Mouse (Mus musculus) right cerebral cortex, adult 2 months (tissue): Measurements from ENCODE around the gene Ano2.

Experiments used
- DNase-seq, 2 experiments: peaks; one replicate each; pipeline ENCODE4 v3.0.0; 2021 to 2022; ENCODE audit warnings: low spot score in 2 of 2

Ano2 gene

DNA sequence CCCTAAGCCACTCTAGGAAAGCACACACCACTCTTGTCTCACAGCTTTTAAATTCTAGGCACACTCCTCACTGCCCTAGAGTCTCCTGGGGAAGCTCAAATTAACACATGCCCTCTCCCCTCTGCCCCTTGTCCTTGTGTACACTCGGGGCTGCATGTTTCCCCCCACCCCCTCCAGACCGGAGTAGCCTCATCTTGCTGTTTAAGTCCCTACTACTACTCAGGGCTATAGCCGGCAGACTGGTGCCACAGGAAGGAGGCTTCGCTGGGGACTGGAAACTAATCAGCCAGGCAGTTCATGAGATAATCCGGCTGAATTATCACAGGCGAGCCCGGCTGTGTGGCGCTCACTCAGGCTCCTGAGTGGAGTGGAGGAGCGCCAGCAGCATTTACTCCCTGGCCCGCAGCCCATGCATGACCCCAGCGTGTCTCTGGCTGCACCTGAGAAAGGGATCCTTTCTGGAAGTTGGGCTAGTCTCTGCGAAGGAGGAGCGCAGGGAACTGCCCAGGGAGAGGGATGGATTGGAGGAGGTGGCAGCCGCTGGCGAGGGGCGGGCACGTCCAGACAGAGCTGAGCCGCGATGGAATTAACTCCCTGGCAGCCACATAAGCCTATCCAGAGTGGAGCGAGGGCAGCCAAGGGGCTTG is at the start of gene Ano2:
Gene Ano2, plus strand, starts transcription at position 363 of the 647 bp plus-strand sequence.
- DNase-seq, result no peak

DNA sequence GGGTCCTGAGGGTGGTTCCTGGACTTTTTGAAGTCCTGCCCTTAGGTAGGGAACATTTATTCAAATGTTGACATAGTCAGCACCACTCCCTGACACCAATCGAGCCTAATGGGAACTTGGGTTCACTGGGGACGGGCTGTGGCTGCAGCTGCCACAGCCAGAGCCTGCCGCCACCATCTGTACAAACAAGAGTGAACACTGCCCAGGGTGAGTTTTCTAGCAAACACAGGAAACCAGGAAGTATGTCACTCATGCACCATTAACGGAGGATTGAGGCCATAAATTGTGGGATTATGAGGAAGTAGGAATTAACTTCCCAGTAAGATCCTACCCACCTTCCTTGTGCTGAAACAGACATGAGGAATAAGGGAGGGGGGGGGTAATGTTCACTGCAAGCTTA is 49.7 kb upstream of the Ano2 start:
- DNase-seq, result no peak

DNA sequence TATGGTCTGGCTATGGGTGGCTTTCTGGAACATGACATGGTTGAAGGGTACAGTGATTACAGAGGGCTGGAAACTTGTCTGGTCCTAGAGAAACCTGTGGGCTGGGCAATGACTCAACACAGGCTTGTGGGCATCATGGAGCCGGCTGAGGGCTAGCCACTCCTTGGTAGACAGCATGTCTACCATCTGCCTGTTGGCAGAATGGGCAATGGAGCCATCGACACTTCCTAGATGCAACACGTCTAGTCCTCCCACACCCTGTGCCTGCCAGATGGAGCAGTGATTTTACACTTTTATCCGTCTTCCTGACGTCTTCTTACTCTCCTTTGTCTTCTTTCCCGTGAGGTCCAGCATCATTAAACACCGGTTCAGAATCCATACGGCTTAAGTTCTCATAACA is 49.1 kb upstream of the Ano2 start:
- DNase-seq, result peak; percentile 54 to 70

DNA sequence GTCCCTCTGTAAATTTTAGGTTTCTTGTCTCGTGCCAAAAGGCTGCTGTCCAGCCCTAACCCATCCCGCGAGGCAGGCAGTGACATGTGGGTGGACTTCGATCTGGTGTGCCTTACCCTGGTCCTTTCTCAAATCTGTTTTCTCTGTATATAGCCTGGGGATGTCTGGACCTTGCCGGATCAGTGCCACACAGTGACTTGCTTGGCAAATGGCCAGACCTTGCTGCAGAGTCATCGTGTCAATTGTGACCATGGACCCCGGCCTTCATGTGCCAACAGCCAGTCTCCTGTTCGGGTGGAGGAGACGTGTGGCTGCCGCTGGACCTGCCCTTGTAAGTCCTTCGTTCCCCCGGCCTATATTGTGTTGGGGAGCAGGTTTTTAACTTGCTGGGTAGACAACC is 41.3 kb upstream of the Ano2 start:
- DNase-seq, result no peak

DNA sequence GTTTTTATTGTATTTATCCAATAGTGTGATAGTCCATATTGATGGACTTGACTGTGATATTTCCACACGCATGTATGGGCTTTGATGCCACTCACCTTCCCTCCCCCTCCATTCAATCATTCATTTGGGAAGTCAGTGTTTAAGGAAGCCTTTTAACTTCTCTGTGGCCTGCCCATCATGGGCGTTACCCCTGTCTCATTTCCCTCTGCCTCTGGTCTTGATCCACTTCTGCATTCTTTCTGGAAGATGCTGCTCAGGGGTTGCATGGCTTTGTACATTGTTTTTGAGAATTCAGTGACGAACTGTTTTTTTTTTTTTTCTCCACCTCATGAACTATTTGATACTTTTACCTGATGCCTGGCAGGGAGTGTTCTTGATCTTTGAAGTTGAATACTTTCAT is 38.9 kb upstream of the Ano2 start:
- no peak for DNase-seq

DNA sequence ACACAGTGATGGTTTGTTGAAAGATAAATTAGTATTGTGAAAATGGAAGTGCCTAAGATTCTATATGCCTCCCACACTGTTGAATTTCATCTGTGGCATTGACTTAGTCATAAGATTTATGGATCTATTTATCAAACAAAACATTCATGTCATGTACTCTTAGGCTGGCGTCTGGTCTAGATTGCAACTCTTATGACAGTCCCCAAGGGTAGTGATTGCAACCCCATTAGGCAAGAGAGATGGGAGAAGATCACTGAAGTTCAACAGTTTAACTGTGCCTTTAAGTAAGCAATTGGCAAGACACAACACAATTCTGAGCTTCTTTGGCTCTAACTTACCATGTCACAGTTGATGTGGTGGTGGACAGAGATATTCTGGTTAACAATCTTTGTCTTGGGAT is 36.8 kb upstream of the Ano2 start:
- no peak for DNase-seq

DNA sequence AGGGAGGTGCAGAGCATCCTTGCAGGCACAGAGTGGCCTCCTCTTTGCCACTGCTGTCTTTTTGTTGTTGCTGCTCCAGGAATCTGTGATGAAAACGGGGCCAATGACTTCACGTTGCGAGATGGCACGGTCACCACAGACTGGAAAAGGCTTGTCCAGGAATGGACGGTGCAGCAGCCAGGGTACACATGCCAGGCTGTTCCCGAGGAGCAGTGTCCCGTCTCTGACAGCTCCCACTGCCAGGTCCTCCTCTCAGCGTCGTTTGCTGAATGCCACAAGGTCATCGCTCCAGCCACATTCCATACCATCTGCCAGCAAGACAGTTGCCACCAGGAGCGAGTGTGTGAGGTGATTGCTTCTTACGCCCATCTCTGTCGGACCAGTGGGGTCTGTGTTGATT is 33.3 kb upstream of the Ano2 start:
- no peak for DNase-seq

DNA sequence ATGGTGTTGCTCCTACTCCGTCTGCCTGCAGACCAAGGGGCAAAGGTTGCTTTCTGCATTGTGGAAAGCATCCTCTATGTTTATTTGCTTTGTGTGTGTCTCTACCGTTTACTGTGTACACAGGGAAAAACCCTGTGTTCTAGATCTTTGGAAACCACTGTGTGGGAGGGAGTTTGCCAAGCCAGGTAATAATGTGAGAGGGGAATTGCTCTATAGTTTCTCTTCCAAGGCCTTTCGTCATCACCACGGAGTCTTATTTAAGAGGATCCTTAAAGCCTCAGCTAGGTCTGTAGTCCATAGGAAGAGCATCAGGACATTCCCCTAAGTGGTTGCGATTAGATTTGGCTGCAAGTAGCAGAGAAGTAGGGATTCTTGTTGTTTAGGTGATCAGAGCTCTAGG is 32.3 kb upstream of the Ano2 start:
- DNase-seq, result no peak

DNA sequence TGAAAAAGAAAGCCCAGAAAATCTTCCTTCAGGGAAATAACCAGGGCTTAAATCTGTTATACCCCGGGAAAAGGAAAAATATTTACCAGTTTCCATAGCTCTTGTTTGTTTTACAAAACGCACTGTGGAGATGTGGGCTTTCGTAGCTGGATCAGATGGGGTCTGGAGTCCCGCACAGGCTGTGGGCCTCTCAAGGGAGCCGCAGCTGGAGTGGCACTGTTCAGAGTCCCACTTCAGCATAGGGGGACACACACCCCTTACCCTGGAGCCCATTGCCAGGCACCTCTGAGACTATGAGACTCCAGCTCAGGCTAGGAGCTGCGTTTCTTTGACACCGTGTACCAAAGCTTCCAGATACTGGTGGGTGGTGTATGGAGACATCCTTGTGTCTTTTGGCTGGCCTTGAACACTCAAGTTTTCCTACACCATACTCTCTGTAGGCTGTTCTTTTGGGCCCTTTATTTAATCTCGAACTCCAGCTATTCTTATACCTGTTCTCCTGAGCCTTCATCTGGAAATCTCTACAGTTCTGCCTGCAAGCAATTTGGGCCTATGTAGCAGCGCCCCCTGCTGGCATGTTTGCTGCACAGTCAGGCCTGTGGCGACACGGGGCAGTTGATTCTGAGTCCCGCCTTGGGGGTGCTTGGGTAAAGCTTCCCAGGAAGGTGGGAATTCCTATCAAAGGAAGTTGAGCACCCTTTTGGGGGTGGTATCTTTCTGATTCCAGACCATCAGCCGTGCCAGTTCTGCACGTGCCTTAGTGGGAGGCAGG is 28.9 kb upstream of the Ano2 start:
- peak; percentile 66 to 68 for DNase-seq

DNA sequence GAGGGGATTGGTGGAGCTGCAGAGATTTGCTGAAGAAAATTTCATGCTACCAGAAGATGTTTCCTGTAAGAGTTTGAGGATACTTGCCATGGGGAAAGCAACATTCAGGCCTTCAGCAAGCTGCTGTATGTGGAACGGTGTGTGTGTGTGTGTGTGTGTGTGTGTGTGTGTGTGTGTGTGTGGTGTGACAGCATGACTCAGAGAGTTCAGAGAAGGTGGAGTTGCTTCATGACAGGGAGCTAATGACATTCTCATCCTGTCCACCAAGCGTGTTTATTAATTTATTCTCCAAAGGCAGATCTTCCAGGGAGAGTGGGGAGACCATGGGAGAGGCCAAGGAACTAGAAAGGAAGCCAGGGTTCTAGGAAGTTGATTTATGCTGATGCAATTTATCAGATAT is 26.3 kb upstream of the Ano2 start:
- DNase-seq, result no peak

DNA sequence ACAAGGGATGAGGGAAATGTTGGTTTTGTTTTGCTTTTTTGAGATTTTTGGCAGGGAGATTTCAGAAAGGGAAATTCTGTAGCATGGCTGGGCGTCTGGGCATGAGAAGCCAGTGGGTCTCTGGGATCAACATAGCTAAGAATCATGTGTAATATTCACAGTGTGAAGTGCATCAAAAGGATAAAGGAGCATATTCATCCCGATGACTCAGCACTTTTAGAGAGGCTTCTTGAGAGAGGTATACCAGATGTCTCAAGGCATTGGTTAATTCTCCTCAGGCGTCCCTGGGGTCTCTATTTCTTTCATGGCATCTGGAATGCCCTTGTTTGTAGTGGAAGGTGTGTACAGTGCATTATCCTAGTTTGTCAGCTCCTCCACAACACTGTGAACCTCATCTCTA is 18.4 kb upstream of the Ano2 start:
- no peak for DNase-seq

DNA sequence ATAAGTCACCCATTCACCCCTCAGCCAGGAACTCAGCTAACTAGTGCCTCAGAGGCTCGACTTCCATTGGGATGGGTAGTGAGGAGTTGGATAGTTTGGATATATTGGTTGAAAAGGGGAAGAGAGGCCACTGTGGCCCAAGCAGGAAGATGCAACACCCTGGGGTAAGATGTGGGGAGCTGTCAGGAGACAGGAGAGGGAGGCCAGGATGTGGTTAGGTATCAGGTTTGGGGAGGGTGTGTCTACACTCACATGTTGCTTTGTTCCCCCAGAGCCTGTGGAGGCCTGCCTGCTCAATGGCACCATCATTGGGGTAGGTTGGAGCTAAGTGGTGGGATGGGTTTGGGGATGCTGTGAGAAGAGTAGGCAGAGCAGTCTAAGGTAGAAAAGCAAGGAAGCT is 11.7 kb upstream of the Ano2 start:
- DNase-seq, result no peak

DNA sequence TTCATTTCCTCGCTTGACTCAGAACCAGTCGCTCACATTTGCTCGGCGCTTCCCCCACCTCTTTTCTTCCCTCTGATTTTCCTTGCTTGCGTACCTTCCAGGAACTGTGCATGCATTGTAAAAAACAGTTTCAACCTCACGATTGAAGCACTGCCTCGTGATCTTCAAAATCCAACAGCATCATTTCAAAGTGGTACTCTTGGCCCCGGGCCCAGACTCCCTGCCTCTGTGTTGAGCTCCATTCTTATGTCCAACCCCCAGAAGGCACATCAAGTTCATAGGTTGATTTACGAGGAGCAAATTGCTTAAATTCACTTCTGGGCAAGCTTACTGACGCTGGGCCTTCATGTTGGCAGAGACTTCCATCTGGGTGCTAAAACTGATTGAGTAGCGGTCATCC is 9.6 kb upstream of the Ano2 start:
- DNase-seq, result no peak

DNA sequence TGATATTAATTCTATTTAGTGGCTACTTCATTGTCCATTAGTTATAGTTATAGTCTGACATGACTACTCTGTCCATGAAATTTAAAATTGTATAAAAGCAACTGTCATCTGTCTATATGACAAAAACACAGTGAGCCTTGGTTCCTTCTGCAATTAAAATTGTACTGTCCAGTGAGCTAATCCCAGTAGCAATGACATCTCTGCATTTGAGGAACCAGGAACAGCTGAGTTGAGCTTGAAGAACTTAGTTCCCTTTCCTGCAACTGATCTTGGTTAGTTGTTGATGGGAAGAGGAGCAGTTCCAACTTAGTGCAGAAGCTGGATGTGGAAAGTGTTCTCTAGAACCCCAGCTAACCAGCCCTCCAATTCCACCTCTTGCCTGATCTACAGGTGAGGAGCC is 4.8 kb upstream of the Ano2 start:
- no peak for DNase-seq

DNA sequence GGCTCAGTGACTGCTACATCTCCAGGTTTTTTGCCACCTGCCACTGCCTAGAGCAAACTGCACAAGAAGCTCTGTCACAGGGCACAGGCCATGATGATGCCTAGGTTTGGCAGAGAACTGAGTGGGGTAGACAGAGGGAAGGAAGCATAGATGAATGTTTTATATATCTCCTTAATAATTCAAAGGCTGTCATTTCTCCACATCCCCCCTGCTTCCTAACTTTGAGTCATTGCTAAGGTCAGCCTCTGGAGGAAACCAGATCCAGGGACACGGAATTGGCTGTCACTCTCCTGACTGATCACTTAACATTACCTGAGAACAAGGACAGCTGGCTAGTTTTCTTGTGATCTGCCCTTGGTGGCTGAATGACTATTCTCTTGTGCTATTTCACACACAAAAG is 2.2 kb upstream of the Ano2 start:
- no peak for DNase-seq

DNA sequence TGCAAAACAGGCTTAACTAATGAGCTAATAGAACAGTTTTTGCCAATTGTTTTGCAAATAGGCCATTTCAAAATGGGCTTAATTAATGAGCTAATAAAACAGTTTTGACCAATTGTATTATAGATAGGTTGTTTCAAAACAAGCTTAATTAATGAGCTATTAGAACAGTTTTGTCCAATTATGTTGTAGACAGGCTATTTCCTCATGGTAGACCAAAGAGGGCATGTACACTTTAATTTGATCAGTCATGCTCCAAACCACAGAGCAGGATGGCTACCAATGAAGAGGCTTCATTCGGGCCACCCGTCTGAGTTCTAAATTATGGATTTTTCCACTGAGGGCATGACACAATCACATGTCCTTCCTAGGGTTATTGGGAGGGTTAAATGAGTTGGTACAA is 10.9 kb downstream of the Ano2 start:
- no peak for DNase-seq

DNA sequence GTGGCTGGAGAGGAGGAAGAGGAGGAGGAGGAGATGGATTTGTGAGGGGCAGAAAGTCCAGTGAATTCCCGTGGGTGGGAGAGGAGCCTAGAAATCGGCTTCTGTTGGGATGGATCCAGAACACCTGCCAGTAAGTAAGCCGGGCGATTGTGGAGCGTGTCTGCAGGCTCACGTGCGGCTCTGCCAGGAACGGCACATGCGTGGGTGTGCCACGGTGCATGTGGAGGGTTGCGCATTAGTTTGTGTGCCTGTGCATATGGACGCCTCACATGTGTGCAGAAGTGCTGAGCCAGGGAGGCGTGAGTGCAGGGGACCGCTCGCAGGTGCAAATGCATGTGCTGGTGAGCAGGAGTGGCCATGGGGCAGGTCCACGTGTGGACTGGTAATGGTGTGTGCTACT is 21.0 kb downstream of the Ano2 start:
- DNase-seq, result peak; percentile 66

DNA sequence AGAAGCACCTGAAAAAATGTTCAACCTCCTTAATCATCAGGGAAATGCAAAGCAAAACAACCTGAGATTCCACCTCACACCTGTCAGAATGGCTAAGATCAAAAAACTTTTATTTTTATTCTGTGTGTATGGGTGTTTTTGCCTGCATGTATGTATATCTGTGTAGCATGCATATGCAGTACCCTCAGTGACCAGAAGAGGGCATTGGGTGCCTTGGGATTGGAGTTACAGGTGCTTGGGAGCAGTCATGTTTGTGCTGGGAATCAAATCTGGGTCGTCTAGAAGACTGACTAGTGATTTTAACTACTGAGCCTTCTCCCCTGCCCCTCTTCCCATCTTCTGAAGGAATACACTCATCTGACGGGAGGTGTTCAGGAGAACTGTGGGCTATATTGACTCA is 36.2 kb downstream of the Ano2 start:
- no peak for DNase-seq

DNA sequence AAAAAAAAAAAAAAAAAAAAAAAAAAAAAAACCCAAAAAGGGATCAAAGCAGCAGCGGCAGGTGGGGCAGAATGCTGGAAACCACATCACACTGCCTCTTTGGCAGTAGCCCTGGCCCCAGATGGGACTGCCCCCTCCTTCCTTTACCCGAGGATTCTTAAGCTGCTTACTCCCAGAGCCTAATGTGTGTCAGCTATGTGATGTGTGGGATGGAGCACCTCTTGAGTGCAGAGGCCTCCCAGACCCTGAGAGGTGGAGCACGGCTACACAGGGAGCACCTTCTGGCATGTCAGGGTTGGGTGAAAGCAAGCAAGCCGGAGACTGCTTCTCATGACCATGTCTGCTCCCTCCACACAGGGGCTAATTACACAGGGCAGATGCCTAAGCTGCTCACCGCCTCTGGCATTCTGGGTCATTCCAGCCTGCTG is 37.3 kb downstream of the Ano2 start:
- no peak for DNase-seq

DNA sequence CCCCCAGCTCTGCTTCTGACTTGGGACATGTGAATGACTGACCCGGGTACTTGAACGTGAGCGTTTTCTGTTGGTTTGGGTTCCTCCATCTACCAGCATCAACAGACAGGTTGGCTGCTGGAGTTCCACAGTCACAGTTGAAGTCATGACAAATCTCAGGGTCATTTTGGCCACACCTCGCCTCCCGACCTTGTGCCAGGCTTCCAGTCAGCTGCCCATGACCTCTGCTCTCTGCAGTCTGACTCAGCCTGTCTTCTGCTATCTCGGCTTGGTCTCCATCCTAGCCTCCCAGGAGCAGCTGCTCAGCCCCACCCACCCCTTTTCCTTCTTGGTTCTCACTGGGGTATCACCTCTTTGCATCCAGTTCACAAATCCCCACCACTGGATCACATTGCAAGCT is 39.3 kb downstream of the Ano2 start:
- DNase-seq, result no peak

DNA sequence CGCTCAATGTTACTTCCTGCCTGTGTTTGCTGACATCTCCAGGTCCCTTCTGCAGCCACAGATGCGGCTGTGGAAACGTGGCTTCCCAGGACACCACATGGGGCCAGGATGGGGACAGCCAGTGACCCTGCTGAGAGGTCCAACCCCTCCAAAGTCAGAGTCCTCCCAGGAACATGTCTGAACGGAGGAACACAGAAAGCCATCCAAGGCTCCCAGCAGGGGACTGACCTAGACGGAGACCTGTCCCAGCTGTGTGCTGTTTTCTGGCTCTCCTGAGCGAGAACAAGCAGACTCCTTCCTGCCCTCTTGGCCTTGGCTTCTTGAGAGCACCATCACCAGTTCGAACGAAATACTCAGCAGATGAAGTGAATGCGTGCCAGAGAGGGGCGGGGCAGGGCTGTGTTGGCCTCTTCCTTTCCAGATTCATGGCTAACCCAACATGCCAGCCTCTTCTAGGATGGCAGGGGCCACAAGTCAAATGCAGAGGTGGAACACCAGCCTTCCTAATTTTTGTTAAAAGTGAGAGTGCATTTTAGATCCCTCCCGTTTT is 39.8 kb downstream of the Ano2 start:
- DNase-seq, result no peak

DNA sequence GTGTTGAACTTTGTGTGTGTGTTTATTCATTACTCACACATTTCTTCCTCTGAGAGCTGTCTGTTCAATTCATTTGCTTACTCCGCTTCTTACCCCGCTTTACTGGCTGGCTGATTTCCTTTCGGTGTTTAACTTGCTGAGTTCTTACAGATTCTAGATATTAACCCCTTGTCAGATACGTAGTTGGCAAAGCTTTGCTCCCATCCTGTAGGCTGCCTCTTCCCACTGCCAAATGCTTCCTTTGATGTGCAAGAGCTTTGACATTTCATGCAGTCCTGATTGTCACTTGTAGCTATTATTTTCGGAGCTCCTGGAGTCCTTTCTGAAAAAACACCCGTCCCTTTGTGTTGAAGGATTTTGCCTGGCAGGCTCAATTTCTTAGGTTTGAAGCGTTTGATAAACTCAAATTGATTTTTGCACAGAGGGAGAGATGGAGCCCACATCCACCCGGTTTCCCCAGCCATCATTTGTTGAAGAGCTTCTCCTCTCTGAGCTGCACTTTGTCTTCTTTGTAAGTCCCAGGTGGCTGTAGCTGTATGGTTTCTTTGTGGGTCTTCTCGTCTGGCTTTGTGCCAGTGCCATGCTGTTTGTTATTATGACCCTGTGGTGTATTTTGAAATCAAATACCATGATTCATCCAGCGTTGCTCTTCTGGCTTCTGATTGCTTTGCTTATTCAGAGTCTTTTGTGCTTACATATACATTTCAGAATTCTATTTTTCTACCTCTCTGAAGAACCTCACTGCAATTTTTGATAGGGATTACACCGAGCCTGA is 47.5 kb downstream of the Ano2 start:
- no peak for DNase-seq
